Mouse (Mus musculus): ENCODE results near the gene Gm26602. TPM values are rescaled to one million over a fixed set of nuclear protein-coding genes. Genes with fewer than 3 reads are reported as not detected.

Gm26602 gene
- polyA plus RNA-seq, 1 experiment from 2014 or later = 22.0 TPM

DNA sequence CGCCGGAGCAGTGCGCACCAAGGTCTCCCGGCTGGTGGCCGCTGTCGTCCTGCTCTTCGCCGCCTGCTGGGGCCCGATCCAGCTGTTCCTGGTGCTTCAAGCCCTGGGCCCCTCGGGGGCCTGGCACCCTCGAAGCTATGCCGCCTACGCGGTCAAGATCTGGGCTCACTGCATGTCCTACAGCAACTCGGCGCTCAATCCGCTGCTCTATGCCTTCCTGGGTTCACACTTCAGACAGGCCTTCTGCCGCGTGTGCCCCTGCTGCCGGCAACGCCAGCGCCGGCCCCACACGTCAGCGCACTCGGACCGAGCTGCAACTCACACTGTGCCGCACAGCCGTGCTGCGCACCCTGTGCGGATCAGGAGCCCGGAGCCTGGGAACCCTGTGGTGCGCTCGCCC, 10.9 kb downstream of the Gm26602 start:
- peak overlapping the region; percentile 58 for H3K9ac ChIP-seq
- peaks cover 54% of the 10 kb centered on the region for H3K4me1 ChIP-seq (replicated peaks)
- peak overlapping the region; percentile 30 for H3K4me3 ChIP-seq
- peak overlapping the region; percentile 50 for H3K4me2 ChIP-seq
- H3K27me3 ChIP-seq = peaks cover 75% of the 10 kb centered on the region
- under 1% methylated on average over 34 of the region's 34 CpGs for WGBS
- H3K27ac ChIP-seq = no peak overlapping the region
- H3K36me3 ChIP-seq = no peaks in the 10 kb centered on the region
- H3K9me3 ChIP-seq = no peaks in the 10 kb centered on the region
- no peak for ATAC-seq (ENCODE audit: low FRiP score)

DNA sequence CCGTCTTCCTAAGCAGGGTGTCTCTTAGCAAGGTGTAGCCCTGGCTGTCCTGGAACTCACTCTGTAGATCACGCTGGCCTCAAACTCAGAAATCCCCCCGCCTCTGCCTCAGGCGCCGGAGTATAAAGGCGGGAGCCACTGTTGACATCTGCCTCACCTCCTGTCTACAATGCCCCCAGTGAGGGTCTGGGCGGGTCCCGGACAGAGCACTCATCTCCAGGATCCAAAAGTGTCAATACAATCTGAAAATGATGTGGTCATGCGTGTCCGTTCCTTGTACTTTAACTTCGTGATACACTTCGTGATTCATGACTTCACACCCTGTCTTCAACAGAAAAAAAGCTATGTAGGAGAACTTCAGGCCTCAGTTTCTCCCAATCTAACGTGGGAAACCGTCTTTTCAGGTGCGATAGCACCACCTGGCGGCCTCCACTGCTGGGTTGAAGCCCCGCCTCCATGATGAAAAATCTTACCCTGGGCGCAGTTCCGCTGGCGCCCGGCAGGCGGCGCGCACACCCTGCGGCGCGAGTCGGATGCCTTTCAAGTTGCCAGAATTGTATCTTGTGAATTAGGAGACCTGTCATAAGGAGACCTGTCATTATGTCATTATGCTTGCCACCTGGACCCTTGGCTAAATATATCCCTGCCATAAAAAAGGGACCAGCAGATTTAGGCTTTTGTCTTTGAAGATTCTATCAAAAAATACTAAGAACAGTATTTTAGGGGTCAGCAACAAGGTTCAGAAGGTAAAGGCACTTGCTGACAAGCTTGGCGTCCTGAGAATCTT, 14.5 kb downstream of the Gm26602 start:
- Histone ChIP-seq H3K9me3 (no peaks in the 10 kb centered on the region), H3K27ac (no peak overlapping the region), H3K9ac (no peak overlapping the region), H3K27me3 (peaks cover 44% of the 10 kb centered on the region), H3K36me3 (no peaks in the 10 kb centered on the region), H3K4me1 (replicated peaks) (peaks cover 49% of the 10 kb centered on the region), H3K4me2 (peak overlapping the region; percentile 89; the same call in 1 of the 2 replicates), H3K4me3 (peak overlapping the region; percentile 87; the same call in 1 of the 2 replicates)
- no peak for ATAC-seq (ENCODE audit: low FRiP score)
- WGBS = 9% methylated on average over 29 of the region's 29 CpGs

DNA sequence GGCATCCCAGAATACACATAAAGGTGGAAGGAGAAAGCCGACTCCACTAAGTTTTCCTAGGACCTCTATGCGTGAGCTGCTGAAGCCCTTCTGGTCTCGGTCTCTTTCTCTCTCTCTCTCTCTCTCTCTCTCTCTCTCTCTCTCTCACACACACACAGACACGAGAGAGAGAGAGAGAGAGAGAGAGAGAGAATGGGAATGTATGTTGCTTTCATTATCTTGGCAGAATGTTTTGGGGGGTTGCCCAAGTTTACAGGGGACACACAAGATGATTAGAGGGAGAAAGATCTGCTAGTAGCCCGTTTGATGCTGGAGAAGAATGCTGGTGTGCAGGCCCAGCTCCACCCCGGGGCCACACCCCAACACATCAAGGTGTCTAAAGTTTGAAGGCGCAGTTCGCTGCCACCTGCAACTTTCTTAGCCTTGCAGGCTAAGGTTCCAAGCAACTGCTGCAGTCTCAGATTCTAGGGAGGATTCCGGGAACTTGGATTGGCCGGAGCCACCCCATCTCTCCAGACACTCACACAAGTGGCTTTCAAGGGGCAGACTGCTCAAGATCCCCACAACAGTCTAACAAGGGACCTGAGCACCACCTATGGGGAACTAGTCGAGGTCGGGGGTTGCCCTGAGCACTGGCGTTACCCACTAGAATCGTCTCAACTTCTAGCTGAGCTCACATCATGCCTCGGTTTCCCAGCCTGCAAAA, 15.3 kb downstream of the Gm26602 start:
- peak; percentile 2; the same call in 1 of the 2 replicates for ATAC-seq (ENCODE audit: low FRiP score)
- H3K4me1 ChIP-seq (replicated peaks) = peaks cover 49% of the 10 kb centered on the region
- peaks cover 2% of the 10 kb centered on the region for H3K36me3 ChIP-seq
- peak overlapping the region; percentile 94 for H3K27ac ChIP-seq
- H3K9me3 ChIP-seq = no peaks in the 10 kb centered on the region
- H3K4me3 ChIP-seq = peak overlapping the region; percentile 87
- 12% methylated on average over 15 of the region's 15 CpGs for WGBS
- H3K27me3 ChIP-seq = peaks cover 37% of the 10 kb centered on the region
- H3K4me2 ChIP-seq = peak overlapping the region; percentile 89
- peak overlapping the region; percentile 95 for H3K9ac ChIP-seq

DNA sequence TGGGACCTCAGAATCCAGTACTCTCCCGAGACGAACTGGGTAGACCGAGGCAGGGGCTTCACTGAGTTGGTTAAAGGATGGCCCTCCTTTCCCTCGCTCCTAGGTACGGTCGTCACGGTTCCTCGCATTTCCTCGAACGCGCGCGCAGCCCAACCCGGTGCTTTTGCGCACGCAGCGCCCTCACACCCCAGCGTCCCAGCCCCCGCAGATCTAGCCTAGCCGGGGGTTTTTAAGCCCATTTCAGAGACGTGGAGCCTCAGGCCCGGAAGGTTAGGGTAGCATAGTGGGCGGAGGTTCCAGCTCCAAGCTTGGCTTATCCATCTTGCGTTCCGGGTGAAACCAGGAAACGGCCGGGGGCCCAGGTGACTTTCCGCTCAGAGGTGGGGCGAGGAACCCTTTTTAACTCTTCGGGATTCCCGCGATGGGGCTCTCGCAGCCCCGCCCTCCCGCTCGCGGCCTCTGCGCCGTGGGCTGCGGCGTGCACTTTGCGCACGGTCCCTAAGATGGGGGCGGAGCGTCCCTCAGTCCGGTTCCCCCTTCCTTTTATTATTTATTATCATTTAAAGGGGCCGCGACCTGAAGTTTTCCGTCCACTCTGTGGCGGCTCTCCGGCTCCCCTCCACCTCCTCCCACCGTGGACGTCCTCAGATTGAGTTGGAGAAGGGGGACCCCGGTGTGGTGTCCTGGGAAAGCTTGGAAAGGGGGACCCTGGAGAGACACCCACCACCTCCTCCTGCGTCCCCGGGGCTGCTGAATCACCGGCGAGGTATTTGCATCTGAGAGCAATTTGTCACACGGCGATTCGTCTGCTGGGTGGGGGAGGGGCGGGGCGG, 16.1 kb downstream of the Gm26602 start, which contains the start of gene Arid3a:
Gene Arid3a (plus strand): TSS at position 553 of the 833 bp plus-strand sequence.
- peaks cover 9% of the 10 kb centered on the region for H3K36me3 ChIP-seq
- peaks cover 48% of the 10 kb centered on the region for H3K4me1 ChIP-seq (replicated peaks)
- peak within 1 kb of the TSS; percentile 94 for H3K27ac ChIP-seq
- H3K27me3 ChIP-seq = peaks cover 29% of the 10 kb centered on the region
- WGBS = under 1% methylated on average over 63 of the region's 63 CpGs
- peak within 1 kb of the TSS; percentile 95 for H3K9ac ChIP-seq
- peak within 1 kb of the TSS; percentile 87 for H3K4me3 ChIP-seq
- no peaks in the 10 kb centered on the region for H3K9me3 ChIP-seq
- peak within 1 kb of the TSS; percentile 89 for H3K4me2 ChIP-seq
- peak; percentile 73 for ATAC-seq (ENCODE audit: low FRiP score)

DNA sequence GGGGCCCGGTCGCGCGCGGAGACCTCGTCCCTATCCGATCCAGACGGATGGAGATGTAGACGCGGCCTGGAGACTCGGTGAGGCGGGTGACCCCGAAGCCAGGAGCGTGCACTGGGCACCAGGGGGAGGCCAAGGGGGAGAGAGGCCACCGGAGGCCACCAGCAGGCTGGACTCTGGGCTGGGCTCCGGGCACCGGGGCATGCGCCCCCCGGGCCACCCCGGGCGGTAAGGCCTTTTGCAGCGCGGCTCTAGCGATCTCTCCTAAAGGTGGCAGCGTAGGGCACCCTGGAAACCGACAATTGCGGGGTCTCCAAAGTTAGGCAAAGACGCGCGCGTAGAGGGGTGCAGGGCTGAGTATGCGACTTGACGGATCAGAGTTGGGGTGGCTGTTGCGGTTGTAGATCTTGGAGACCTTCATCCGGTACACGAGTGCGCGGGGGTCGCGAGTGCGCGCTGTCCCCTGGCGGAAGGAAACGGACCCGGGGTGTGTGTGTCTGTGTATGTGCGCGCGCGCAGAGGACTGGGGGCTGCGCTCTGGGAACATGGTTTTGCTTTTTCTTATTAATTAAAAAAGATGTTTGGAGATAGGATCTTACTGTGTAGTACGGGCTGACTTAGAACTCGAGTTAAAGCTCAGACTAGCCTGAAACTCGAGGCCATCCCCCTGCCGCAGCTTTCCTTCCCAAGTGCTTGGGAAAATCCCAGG, 16.8 kb downstream of the Gm26602 start:
- Histone ChIP-seq H3K9ac (peak overlapping the region; percentile 95), H3K27me3 (peaks cover 21% of the 10 kb centered on the region), H3K36me3 (peaks cover 17% of the 10 kb centered on the region), H3K4me3 (peak overlapping the region; percentile 87), H3K27ac (peak overlapping the region; percentile 94), H3K9me3 (no peaks in the 10 kb centered on the region), H3K4me2 (peak overlapping the region; percentile 89), H3K4me1 (replicated peaks) (peaks cover 53% of the 10 kb centered on the region)
- ATAC-seq (ENCODE audit: low FRiP score) = peak; percentile 53
- WGBS = under 1% methylated on average over 54 of the region's 54 CpGs

DNA sequence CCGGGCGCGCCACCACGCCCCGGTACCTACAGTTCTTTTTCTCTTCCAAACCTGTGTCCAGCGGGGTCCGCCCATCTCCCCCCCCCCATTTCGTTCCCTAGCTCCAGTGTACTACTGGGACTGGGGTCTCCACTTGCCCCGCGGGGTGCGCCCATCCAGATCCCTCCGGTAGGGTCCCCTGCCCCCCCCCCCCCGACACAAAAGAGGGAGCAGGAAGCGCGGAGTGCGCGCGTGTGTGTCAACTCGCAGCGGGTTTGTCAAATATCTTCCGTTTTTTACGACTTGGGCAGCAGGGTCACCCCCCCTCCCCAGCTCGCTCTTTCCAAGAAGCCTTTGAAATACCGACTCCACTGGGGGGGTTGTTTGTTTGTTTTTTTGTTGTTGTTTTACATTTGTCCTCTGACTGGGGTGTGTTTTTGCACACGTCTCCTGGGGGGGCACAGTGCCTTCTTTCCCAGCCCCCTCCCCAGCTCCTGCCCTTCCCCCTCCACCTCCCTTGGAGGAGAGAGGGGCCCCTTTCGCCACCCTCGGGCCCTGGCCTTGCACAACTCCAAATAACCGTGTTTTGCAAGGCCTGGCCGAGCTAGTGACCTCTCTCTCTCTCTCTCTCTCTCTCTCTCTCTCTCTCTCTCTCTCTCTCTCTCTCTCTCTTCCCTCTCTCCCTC, 17.5 kb downstream of the Gm26602 start:
- H3K9ac ChIP-seq = peak overlapping the region; percentile 95
- no peaks in the 10 kb centered on the region for H3K9me3 ChIP-seq
- peaks cover 14% of the 10 kb centered on the region for H3K27me3 ChIP-seq
- peaks cover 60% of the 10 kb centered on the region for H3K4me1 ChIP-seq (replicated peaks)
- peak overlapping the region; percentile 87 for H3K4me3 ChIP-seq
- ATAC-seq (ENCODE audit: low FRiP score) = no peak
- peaks cover 24% of the 10 kb centered on the region for H3K36me3 ChIP-seq
- H3K4me2 ChIP-seq = peak overlapping the region; percentile 89
- H3K27ac ChIP-seq = peak overlapping the region; percentile 94
- WGBS = 1% methylated on average over 28 of the region's 29 CpGs

DNA sequence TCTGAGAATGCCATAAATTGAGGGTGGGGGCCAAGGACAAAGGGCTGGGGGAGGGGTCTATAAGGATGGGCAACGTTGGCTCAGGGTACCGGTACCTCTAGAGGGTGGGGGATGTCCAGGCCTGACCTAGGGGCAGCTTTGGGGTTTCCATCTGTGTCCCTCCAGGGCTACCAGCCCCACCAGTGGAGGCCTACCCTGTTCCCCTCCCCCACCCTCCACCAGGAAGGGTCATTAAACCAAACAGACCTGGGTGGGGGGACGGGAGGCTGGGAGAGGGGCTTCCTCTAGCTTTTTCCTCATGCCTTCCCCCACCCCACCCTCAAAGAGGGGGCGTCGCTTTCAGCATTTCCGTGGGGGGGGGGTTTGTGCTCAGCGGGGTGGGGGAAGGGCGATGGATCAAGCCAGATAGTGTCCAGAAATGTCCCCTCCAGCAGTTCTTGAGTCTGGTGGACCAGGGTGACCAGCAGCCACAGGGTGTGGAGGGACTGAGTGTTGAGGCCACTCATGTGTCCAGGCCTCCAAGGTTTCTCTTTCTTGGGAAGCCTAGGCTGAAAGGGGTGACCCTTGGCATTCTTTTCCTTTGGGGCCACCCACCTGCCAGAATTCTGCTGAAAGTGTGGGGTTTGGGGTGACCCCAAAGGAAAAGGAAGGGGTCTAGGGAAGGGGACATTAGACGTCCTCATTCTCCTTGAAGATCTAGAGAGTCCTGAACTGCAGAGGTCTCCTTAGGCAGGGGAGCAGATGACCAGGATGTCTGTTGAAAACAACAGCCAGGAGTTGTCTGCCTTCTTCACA, 18.4 kb downstream of the Gm26602 start:
- peaks cover 69% of the 10 kb centered on the region for H3K4me1 ChIP-seq (replicated peaks)
- peaks cover 5% of the 10 kb centered on the region; the same call in 1 of the 2 replicates for H3K27me3 ChIP-seq
- H3K9me3 ChIP-seq = no peaks in the 10 kb centered on the region
- H3K36me3 ChIP-seq = peaks cover 27% of the 10 kb centered on the region
- H3K4me2 ChIP-seq = peak overlapping the region; percentile 89
- peak overlapping the region; percentile 87 for H3K4me3 ChIP-seq
- WGBS = 22% methylated on average over 9 of the region's 9 CpGs
- H3K9ac ChIP-seq = peak overlapping the region; percentile 95
- H3K27ac ChIP-seq = peak overlapping the region; percentile 94
- no peak for ATAC-seq (ENCODE audit: low FRiP score)

DNA sequence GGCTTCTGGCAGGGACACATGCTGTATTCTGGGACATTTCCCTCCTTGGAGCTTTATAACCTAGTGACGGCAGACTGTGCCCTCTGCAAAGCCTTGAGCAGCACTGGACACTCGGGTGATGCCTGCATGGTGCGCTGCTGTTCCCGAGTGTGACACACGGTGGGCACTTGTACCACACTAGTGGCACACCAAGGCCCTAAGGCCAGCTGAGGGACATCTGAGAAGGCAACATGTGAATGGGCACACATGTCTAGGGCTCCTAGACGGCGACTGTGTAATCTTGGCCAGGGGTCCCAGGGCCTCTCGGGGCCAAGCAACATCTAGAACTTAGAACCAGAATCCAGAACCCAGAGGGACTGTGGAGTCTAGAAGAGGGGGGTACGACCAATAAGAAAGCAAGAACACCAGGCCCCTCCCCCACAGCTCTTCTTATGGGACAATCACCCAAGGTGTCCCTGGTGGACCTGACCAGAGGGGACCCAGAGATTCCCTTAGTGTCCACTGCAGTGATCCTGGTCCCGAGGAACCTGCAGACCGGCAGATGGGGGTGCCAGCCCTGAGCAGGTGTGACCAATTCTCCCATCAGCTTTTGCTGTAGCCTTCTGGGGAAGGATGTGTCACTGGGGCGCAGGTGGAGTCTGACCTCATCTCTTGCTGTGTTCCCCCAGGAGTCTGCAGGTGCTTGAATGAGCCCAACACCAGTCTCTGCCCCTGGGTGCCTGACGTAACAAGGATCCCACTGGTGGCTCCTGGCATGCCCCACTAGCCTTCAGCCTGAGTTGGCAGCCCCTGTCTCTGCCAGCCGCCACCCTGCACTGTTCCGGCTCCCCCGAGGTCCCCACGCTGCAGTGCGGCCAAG, 19.5 kb downstream of the Gm26602 start:
- Histone ChIP-seq H3K4me1 (replicated peaks) (peaks cover 78% of the 10 kb centered on the region), H3K27ac (peak overlapping the region; percentile 60), H3K4me2 (peak overlapping the region; percentile 89), H3K27me3 (no peaks in the 10 kb centered on the region), H3K36me3 (peaks cover 27% of the 10 kb centered on the region), H3K9me3 (no peaks in the 10 kb centered on the region), H3K9ac (peak overlapping the region; percentile 95), H3K4me3 (peak overlapping the region; percentile 87; the same call in 1 of the 2 replicates)
- 80% methylated on average over 18 of the region's 18 CpGs for WGBS
- no peak for ATAC-seq (ENCODE audit: low FRiP score)

DNA sequence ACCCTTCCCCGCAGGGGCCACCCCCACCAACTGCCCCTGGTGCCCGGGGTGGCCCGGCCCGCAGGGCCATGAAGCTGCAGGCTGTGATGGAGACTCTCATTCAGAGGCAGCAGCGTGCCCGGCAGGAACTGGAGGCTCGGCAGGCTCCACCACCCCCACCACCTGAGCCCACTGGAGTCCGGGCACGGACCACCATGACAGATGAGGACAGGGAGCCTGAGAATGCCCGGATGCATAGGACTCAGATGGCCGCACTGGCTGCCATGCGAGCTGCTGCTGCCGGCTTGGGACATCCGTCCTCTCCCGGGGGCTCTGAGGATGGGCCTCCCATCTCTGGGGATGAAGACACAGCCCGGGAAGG, 20.1 kb downstream of the Gm26602 start:
- 58% methylated on average over 16 of the region's 16 CpGs for WGBS
- ATAC-seq (ENCODE audit: low FRiP score) = no peak
- H3K27me3 ChIP-seq = no peaks in the 10 kb centered on the region
- H3K36me3 ChIP-seq = peaks cover 27% of the 10 kb centered on the region
- no peak overlapping the region for H3K4me3 ChIP-seq
- peak overlapping the region; percentile 60 for H3K27ac ChIP-seq
- H3K9me3 ChIP-seq = no peaks in the 10 kb centered on the region
- H3K4me1 ChIP-seq (replicated peaks) = peaks cover 79% of the 10 kb centered on the region
- H3K4me2 ChIP-seq = peak overlapping the region; percentile 15; the same call in 1 of the 2 replicates
- peak overlapping the region; percentile 95 for H3K9ac ChIP-seq

DNA sequence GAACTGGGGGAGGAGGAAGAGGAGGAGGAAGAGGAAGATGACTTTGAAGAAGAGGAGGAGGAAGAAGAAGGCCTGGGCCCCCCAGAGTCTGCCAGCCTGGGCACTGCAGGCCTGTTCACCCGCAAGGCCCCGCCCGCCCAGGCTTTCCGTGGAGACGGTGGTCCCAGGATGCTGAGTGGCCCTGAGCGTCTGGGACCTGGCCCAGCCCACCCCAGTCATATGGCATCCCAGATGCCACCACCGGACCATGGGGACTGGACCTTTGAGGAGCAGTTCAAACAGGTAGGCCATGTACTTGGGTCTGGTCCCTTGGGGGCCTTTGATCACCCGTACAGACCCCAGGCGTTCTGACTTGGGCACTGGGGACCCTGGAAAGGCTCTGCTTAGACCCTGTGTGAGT, 21.1 kb downstream of the Gm26602 start:
- ATAC-seq (ENCODE audit: low FRiP score) = no peak
- H3K27ac ChIP-seq = peak overlapping the region; percentile 23; the same call in 1 of the 2 replicates
- 85% methylated on average over 9 of the region's 9 CpGs for WGBS

More for the DNA sequence above, 21.1 kb downstream of the Gm26602 start:
- Histone ChIP-seq H3K9ac (no peak overlapping the region), H3K27me3 (no peaks in the 10 kb centered on the region), H3K4me3 (no peak overlapping the region), H3K9me3 (no peaks in the 10 kb centered on the region), H3K36me3 (peaks cover 27% of the 10 kb centered on the region), H3K4me1 (replicated peaks) (peaks cover 79% of the 10 kb centered on the region), H3K4me2 (no peak overlapping the region)
